Mouse (Mus musculus) CD4-positive, CD25-positive, alpha-beta regulatory T cell, adult 2 months (primary cell): ENCODE measurements around the gene Tfap2a.
A peak's percentile ranks its signal among the peaks of the same experiment; 100 is the strongest.

ENCODE experiments used
- DNase-seq: peaks from one replicate; pipeline ENCODE4 v3.0.0-alpha.2; 2012; ENCODE audit warnings: low read depth, low spot score

Gene Tfap2a

GRCm38 (mm10) chr13:40738196-40738880 lies at the start of gene Tfap2a:
Tfap2a (minus strand) TSS chr13:40738376.
- DNase-seq: no peak

GRCm38 (mm10) chr13:40784202-40784771 lies 46.1 kb upstream of the Tfap2a start:
- peak; percentile 12 for DNase-seq

- peak; percentile 49 for DNase-seq
Observed at GRCm38 (mm10) chr13:40757995-40758394, 19.8 kb upstream of the Tfap2a start.

- no peak for DNase-seq
Observed at GRCm38 (mm10) chr13:40756356-40756755, 18.2 kb upstream of the Tfap2a start.

GRCm38 (mm10) chr13:40754091-40754490 lies 15.9 kb upstream of the Tfap2a start:
- DNase-seq: no peak

- no peak for DNase-seq
Observed at GRCm38 (mm10) chr13:40751889-40752288, 13.7 kb upstream of the Tfap2a start.

GRCm38 (mm10) chr13:40749603-40749905 lies 11.4 kb upstream of the Tfap2a start:
- DNase-seq: no peak

- peak; percentile 43 for DNase-seq
Observed at GRCm38 (mm10) chr13:40748785-40749602, 10.8 kb upstream of the Tfap2a start.

GRCm38 (mm10) chr13:40744111-40744805 lies 6.1 kb upstream of the Tfap2a start:
- DNase-seq: no peak

- DNase-seq: no peak
Observed at GRCm38 (mm10) chr13:40743221-40743620, 5.0 kb upstream of the Tfap2a start.

GRCm38 (mm10) chr13:40741841-40742550 lies 3.8 kb upstream of the Tfap2a start:
- no peak for DNase-seq

- no peak for DNase-seq
Observed at GRCm38 (mm10) chr13:40741436-40741835, 3.3 kb upstream of the Tfap2a start.

GRCm38 (mm10) chr13:40740727-40741360 lies 2.7 kb upstream of the Tfap2a start:
- DNase-seq: no peak

GRCm38 (mm10) chr13:40739901-40740300 lies 1.7 kb upstream of the Tfap2a start:
- no peak for DNase-seq

GRCm38 (mm10) chr13:40739121-40739650 lies 1.0 kb upstream of the Tfap2a start:
- no peak for DNase-seq

GRCm38 (mm10) chr13:40737761-40738160 lies 415 bp downstream of the Tfap2a start:
- DNase-seq: no peak

GRCm38 (mm10) chr13:40737099-40737498 lies 1.1 kb downstream of the Tfap2a start:
- DNase-seq: no peak

- DNase-seq: no peak
Observed at GRCm38 (mm10) chr13:40736107-40736780, 1.9 kb downstream of the Tfap2a start.

GRCm38 (mm10) chr13:40735416-40736106 lies 2.6 kb downstream of the Tfap2a start:
- no peak for DNase-seq
